Mouse (Mus musculus) hematopoietic stem cell, adult 5-6 weeks (primary cell): Measurements from ENCODE around the gene Ubxn6. TPM values are rescaled to one million over a fixed set of nuclear protein-coding genes. Genes with fewer than 3 reads are reported as not detected.
A peak's percentile ranks its signal among the peaks of the same experiment; 100 is the strongest.

ENCODE experiments used
- ATAC-seq, 2 experiments: fragments of 125-278 bp in 1 of 2; replicated peaks in 1 of 2; 2 replicates each; pipeline ENCODE4 v1.8.0; 2016 to 2017; ENCODE audit warnings: inconsistent platforms in 2 of 2, mild to moderate bottlenecking in 2 of 2, moderate number of reproducible peaks in 2 of 2, low read depth in 1 of 2, moderate TSS enrichment in 1 of 2; ENCODE audit not compliant: low FRiP score in 2 of 2, poor library complexity in 2 of 2, severe bottlenecking in 2 of 2, insufficient read depth in 1 of 2, low TSS enrichment in 1 of 2
- total RNA-seq: library from RNA; stranded (forward); fragments of 172-1452, 232-1000 nt; gene quantifications from 2 replicates; pipeline ENCODE4 v1.2.3, GENCODE M21; 2017

Ubxn6 gene
- total RNA-seq, 1 experiment from 2014 or later = 22.1 TPM

DNA sequence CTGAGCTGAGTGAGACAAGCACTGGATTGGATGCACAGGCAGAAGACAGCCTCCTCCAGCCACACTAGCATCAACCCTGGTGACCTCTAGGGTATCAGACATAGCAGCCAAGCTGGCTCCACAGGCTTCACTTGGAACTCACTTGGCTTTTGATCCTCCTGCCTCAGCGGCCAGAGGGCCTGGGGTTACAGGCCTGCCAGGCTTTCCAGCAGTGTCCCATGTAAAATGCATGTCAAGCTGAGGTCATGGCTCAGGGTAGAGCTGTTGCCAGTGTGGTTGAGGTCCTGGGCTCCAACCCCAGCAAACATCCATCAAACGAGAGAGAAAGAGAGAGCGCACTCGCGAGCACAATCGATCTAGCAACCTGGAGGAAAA, 40.1 kb downstream of the Ubxn6 start:
- no peak for ATAC-seq

DNA sequence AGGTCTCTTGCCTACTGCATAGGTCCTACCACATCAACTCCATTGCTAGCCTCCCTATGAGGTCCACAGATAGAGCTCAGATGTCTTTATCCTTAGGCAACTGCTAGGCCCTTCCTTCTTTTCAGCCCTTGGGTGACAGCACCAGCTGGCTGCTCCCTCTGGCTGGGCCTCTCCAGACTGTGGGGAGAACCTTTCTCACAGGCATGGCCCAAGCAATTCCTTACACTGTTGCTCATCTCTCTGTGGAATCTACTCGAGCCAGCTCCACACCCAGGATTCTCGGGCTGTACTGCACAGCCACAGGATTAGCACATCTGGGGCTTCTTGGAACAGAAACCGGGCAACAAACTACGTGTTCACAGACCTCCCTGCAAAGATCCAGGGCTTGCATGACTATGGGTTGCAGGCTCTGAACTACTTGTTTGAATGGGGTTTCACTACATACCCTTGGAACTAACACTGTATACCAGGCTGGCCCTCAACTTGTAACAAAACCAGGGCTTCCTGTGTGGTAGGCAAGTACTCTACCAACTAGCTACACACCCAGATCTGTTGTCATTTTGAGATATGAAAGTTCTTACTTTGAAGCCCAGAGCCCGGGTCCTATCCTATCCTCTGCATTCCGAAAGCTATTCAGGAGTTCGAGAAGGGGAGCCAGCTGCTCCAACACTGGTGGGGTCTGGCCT, 40.6 kb downstream of the Ubxn6 start:
- no peak for ATAC-seq

GRCm38 (mm10) chr17:56032831-56033230, 42.0 kb downstream of the Ubxn6 start:
- peak; percentile 29 to 33; a peak in 3 of 4 replicates for ATAC-seq

- ATAC-seq = no peak
Observed at GRCm38 (mm10) chr17:56032127-56032733, 42.6 kb downstream of the Ubxn6 start.

DNA sequence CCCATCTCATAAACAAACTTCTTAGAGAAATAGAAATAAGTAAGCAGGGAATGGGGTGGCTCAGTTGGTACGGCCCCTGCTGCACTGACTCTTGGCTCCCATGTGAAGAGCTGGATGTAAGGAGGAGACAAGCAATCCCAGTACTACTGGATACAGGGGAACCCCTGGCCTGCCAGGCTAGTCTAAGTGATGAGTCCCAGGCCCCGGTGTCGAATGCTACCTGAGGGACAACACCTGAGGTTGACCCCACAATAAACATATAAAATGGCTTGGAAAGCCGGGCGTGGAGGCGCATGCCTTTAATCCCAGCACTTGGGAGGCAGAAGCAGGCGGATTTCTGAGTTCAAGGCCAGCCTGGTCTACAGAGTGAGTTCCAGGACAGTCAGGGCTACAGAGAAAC, 43.4 kb downstream of the Ubxn6 start:
- no peak for ATAC-seq

- ATAC-seq = peak; percentile 81 to 85
Observed at GRCm38 (mm10) chr17:56030919-56031318, 43.9 kb downstream of the Ubxn6 start.

- peak in 1 of 2 experiments; percentile 9; a peak in 1 of 4 replicates for ATAC-seq
Observed at GRCm38 (mm10) chr17:56030238-56030870, 44.5 kb downstream of the Ubxn6 start.

DNA sequence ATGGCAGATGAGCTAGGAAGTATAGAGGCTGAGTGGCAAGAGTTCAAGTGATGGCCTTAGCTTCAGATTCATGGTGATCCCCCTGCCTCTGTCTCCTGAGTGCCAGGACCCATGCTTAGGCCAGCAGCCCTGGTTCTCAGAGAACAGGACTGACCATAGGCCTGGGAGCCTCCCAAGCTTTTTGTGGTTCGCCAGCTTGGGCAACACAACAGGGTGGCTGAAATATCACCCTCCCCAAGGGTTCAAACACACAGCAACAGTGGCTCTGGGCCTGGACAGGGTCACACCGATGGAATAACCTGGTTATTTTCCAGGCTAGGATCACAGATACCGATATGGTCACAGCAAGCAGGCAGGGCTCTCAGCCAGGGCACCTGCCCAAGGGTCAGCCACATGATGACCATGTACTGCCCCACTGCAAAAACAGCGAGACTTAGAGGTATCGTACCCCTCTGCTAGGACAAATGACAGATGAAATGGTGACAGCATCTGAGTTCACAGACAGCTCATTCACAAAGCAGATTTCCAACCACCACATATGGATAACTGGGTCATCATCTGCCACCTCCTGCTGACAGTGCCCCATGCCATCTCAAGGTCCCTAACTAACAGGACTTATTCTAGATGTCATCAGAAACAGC, 46.9 kb downstream of the Ubxn6 start:
- no peak for ATAC-seq

DNA sequence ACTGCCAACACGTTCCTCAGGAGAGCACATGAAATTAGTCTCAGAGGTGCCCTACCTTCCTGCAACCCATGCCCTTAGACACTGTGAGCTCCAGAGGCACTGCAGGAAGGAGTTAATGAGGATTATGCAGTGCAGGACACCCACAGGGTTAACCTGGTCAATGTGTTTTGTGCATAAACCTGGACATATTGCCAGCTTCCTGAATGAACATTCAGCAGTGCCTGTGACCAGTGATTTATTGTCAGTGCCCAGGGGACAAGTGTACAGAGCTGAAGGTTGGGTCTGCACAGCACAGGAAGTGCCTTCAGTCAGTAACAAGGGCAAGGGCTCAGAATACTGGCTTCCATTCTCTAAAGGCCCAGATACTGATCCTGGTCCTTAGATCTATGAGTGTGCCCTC, 47.9 kb downstream of the Ubxn6 start:
- ATAC-seq = no peak

GRCm38 (mm10) chr17:56026303-56026702, 48.5 kb downstream of the Ubxn6 start:
- no peak for ATAC-seq

GRCm38 (mm10) chr17:56024931-56025330, 49.9 kb downstream of the Ubxn6 start:
- no peak for ATAC-seq

DNA sequence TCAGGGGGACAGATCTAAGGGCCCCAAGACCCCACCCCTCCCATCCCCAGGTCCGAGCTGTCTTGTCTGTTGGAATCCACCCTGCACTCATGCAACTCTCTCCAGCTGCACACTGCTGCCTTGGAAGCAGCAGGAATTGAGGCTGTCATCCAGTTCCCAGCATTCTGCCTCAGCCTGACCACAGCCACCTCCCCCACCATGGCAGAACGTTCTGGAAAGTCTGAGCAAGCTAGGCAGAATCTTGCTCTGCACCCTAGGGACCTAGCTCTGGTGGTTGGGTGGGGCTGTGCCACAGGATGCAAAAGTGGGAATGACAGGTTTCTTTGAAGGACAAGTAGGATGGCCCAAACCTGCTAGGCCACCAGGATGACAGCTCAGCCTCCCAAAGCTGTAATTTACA, 50.4 kb downstream of the Ubxn6 start:
- no peak for ATAC-seq

DNA sequence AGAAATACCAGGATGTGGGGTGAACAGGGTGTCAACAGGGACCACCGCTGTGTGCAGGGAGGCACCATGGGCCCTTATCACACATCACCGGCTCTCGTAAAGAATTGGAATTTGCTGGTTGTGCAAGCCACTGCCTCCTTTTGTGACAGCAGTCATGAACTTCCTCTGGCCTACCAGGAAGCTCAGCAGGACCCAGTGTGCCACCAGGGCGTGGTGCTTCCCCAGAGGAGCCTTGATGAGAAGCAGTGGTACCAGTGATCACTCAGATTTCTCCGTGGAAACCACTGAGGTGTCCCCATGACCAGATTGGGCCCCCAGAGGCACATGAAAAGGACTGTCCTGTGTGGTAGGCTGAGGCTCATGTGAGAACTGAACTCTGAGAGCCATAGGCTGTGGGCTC, 51.4 kb downstream of the Ubxn6 start:
- peak; percentile 14 to 28; a peak in 1 of 4 replicates for ATAC-seq

DNA sequence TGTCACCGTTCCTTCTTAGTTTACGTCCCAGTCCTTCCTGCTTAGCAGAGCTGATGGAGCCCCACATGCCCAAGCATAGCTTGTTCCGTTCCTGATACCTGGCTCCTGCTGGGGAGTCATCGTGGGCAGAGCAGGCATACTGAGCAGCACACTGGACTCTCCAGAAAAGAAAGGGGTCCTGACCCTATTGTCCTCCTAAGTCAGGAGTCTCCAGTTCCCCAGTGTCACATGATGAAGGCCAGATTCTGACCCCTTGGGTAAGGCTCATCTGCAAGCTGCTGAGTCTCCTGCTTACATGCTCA, 51.9 kb downstream of the Ubxn6 start:
- ATAC-seq = no peak

GRCm38 (mm10) chr17:56022131-56022988, 52.5 kb downstream of the Ubxn6 start:
- ATAC-seq = no peak

DNA sequence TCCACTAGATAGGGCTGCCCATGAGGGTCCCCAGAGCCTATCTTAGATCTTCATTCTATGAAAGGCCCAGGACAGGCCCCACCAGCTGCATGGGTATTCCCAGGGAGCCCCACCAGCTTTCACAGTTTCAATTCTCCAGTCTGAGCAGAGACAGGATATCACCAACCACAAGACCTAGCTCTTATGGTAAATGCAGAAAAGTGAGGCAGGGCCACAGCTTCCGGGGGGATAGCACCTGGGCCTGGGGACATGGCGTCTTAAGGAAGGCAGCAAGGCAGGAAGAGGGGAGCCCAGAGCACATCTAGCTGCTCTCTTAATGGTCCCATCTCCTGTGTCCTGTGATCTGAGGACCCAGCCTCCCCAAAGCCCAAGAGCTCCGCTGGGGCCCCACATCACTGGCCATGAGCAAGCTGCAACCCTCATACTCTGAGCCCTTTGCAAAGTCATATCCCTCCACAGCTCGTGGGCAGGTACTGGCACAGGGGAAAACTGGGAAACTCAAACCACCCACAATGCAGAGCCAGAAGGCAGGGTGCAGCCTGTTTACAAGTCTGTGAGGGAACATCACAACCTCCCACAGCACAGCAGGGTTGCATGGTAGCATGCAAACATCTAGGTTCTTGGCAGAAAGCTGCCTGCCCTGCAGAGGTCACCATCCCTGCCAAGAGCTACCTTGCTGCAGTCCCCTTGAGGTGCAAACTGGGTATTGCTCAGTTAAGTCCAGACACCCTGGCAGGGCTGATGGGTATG, 53.5 kb downstream of the Ubxn6 start:
- peak; percentile 30 to 57; a peak in 3 of 4 replicates for ATAC-seq
